29 mouse cellular contexts compared by ENCODE assay signal in genomic region chr17:80496607-80497170, GRCm38 (mm10). TPM values are rescaled to one million over a fixed set of nuclear protein-coding genes. Genes with fewer than 3 reads are reported as not detected.
DNase-seq lines count a peak whose midpoint lies in the region; ATAC-seq and TF ChIP-seq lines count a peak whose summit lies in the region.
"Had no signal": no experiment of that assay in that cellular context is flagged by ENCODE, and none has a peak within 500 bp of the region (broad histone marks: within the 10 kb centered on the region; RNA-seq: fewer than 3 reads in every experiment).

No protein-coding gene starts in this region.

- no peaks in the 10 kb centered on the region for H3K27me3 ChIP-seq in forebrain, embryonic 10.5 days (ENCODE audit: poor library complexity, severe bottlenecking)
- H3K27me3 ChIP-seq in forebrain, embryonic 11.5 days (ENCODE audit: control insufficient read depth, insufficient read depth, low read length), result no peaks in the 10 kb centered on the region
- H3K27me3 ChIP-seq in midbrain, embryonic 12.5 days, result no peaks in the 10 kb centered on the region
- H3K27me3 ChIP-seq in midbrain, embryonic 14.5 days (ENCODE audit: control insufficient read depth, insufficient read depth, low read length), result no peaks in the 10 kb centered on the region
- H3K27me3 ChIP-seq in MEL (ENCODE audit: control insufficient read depth in 1 of 2, insufficient read depth in 2 of 2, low read length in 2 of 2), result no peaks in the 10 kb centered on the region
- H3K27me3 ChIP-seq: embryonic facial prominence, embryonic 12.5 days; embryonic facial prominence, embryonic 15.5 days; forebrain, embryonic 13.5 days; heart, embryonic 12.5 days; heart, embryonic 15.5 days had no signal

- H3K9me3 ChIP-seq in forebrain, embryonic 10.5 days, result no peaks in the 10 kb centered on the region; the same call in 1 of the 2 replicates
- H3K9me3 ChIP-seq in forebrain, embryonic 11.5 days (ENCODE audit: control insufficient read depth, low read length), result no peaks in the 10 kb centered on the region
- no peaks in the 10 kb centered on the region for H3K9me3 ChIP-seq in midbrain, embryonic 12.5 days
- no peaks in the 10 kb centered on the region for H3K9me3 ChIP-seq in midbrain, embryonic 14.5 days (ENCODE audit: control insufficient read depth, low read length)
- H3K9me3 ChIP-seq in MEL (replicated peaks; ENCODE audit: insufficient read depth, low read length), result no peaks in the 10 kb centered on the region
- H3K9me3 ChIP-seq: embryonic facial prominence, embryonic 12.5 days; embryonic facial prominence, embryonic 15.5 days; forebrain, embryonic 13.5 days; G1E; heart, embryonic 12.5 days; heart, embryonic 15.5 days; hindbrain, embryonic 10.5 days had no signal

- no peak for ATAC-seq in forebrain, embryonic 11.5 days (replicated peaks; ENCODE audit: low FRiP score)
- peak; percentile 27; the same call in 1 of the 2 replicates for ATAC-seq in midbrain, embryonic 12.5 days (ENCODE audit: low FRiP score, low read depth)
- no peak for ATAC-seq in midbrain, embryonic 14.5 days (ENCODE audit: low FRiP score, low TSS enrichment)
- ATAC-seq: forebrain, embryonic 13.5 days; forebrain, embryonic 16.5 days; hindbrain, postnatal 0 days; inflammation-experienced regulatory T-cells, adult 6 months; intestine, embryonic 16.5 days had no signal

- no peak for TF ChIP-seq CTCF in MEL (IDR thresholded peaks at IDR 0.05 in 2 of 3, conservative IDR thresholded peaks at IDR 0.05 in 1 of 3; ENCODE audit: control insufficient read depth in 1 of 3, insufficient read depth in 1 of 3, low read depth in 2 of 3, low read length in 3 of 3, poor library complexity in 1 of 3, severe bottlenecking in 1 of 3)

- peak in 1 of 2 experiments; percentile 56; a peak in 2 of 4 replicates for TF ChIP-seq POLR2A in MEL (IDR thresholded peaks at IDR 0.05; ENCODE audit: control insufficient read depth in 1 of 2, insufficient read depth in 1 of 2, low read depth in 1 of 2, low read length in 2 of 2, poor library complexity in 1 of 2)

- no peaks in the 10 kb centered on the region for H3K36me3 ChIP-seq in forebrain, embryonic 10.5 days (replicated peaks)
- H3K36me3 ChIP-seq in forebrain, embryonic 11.5 days (ENCODE audit: control insufficient read depth, insufficient read depth, low read length), result no peaks in the 10 kb centered on the region
- H3K36me3 ChIP-seq in midbrain, embryonic 12.5 days, result no peaks in the 10 kb centered on the region
- H3K36me3 ChIP-seq in midbrain, embryonic 14.5 days (ENCODE audit: control insufficient read depth, insufficient read depth, low read length), result no peaks in the 10 kb centered on the region
- H3K36me3 ChIP-seq in MEL (ENCODE audit: control insufficient read depth in 1 of 2, insufficient read depth in 2 of 2, low read length in 2 of 2), result peaks cover 0 to 28% of the 10 kb centered on the region in 2 experiments; a peak in 2 of 4 replicates
- H3K36me3 ChIP-seq: embryonic facial prominence, embryonic 12.5 days; embryonic facial prominence, embryonic 15.5 days; G1E; heart, embryonic 12.5 days; heart, embryonic 15.5 days; hindbrain, embryonic 10.5 days had no signal

- H3K4me1 ChIP-seq in forebrain, embryonic 10.5 days, result peaks cover 11% of the 10 kb centered on the region; the same call in 1 of the 2 replicates
- H3K4me1 ChIP-seq in forebrain, embryonic 11.5 days (replicated peaks; ENCODE audit: control insufficient read depth, insufficient read depth, low read length), result no peaks in the 10 kb centered on the region
- H3K4me1 ChIP-seq in midbrain, embryonic 12.5 days, result no peaks in the 10 kb centered on the region
- H3K4me1 ChIP-seq in midbrain, embryonic 14.5 days (ENCODE audit: control insufficient read depth, insufficient read depth, low read length), result no peaks in the 10 kb centered on the region
- H3K4me1 ChIP-seq in MEL (ENCODE audit: control insufficient read depth in 1 of 2, insufficient read depth in 2 of 2, low read length in 2 of 2), result peaks cover 26 to 35% of the 10 kb centered on the region in 2 experiments
- H3K4me1 ChIP-seq: embryonic facial prominence, embryonic 12.5 days; embryonic facial prominence, embryonic 15.5 days; forebrain, embryonic 13.5 days; heart, embryonic 15.5 days had no signal

- no peak for TF ChIP-seq RAD21 in MEL (IDR thresholded peaks at IDR 0.05; ENCODE audit: low read depth, low read length)

- no peak for DNase-seq in forebrain, embryonic 10.5 days (ENCODE audit: extremely low spot score, low spot score)
- DNase-seq in forebrain, embryonic 11.5 days (ENCODE audit: low spot score), result no peak
- no peak for DNase-seq in midbrain, embryonic 14.5 days
- DNase-seq in MEL (ENCODE audit: low read depth, low spot score), result peak; percentile 86
- DNase-seq in kidney, postnatal 10 days, result no peak
- DNase-seq in spleen, adult 18-20 months, result no peak
- no peak for DNase-seq in spleen, adult 12 weeks (ENCODE audit: low spot score)
- DNase-seq: adrenal gland, postnatal 10 days; adrenal gland, postnatal 36 days; cerebellum, adult 2 months; cerebellum, adult 9-11 months; cerebellum, postnatal 25 days; gastrocnemius, postnatal 10 days; gastrocnemius, postnatal 36 days; heart, postnatal 10 days; heart, postnatal 36 days had no signal

- 88% methylated on average over 8 of the region's 8 CpGs for WGBS in forebrain, embryonic 10.5 days
- whole genome bisulfite sequencing in forebrain, embryonic 11.5 days, result 88% methylated on average over 8 of the region's 8 CpGs
- 86% methylated on average over 8 of the region's 8 CpGs for WGBS in midbrain, embryonic 12.5 days
- 88% methylated on average over 8 of the region's 8 CpGs for WGBS in midbrain, embryonic 14.5 days

- H3K79me2 ChIP-seq in MEL (ENCODE audit: control insufficient read depth, insufficient read depth, low read length, poor library complexity), result no peaks in the 10 kb centered on the region

- TF ChIP-seq EP300 in MEL (IDR thresholded peaks at IDR 0.05; ENCODE audit: low read depth in 1 of 2, low read length in 2 of 2), result peak; percentile 2 to 43; a peak in 2 of 4 replicates

- H3K9ac ChIP-seq in forebrain, embryonic 11.5 days (ENCODE audit: low read length), result no peak overlapping the region
- no peak overlapping the region for H3K9ac ChIP-seq in midbrain, embryonic 12.5 days (replicated peaks)
- no peak overlapping the region for H3K9ac ChIP-seq in midbrain, embryonic 14.5 days (replicated peaks; ENCODE audit: low read length)
- H3K9ac ChIP-seq in MEL (ENCODE audit: control insufficient read depth, low read depth, low read length, poor library complexity, severe bottlenecking), result peak overlapping the region; percentile 35
- H3K9ac ChIP-seq: embryonic facial prominence, embryonic 12.5 days; embryonic facial prominence, embryonic 15.5 days; forebrain, embryonic 13.5 days; heart, embryonic 12.5 days; heart, embryonic 15.5 days; hindbrain, embryonic 14.5 days had no signal

- no peak overlapping the region for H3K4me2 ChIP-seq in forebrain, embryonic 11.5 days (ENCODE audit: low read depth, low read length, severe bottlenecking)
- no peak overlapping the region for H3K4me2 ChIP-seq in midbrain, embryonic 12.5 days (replicated peaks)
- no peak overlapping the region for H3K4me2 ChIP-seq in midbrain, embryonic 14.5 days (ENCODE audit: low read length)
- H3K4me2 ChIP-seq: embryonic facial prominence, embryonic 12.5 days; embryonic facial prominence, embryonic 15.5 days; forebrain, embryonic 13.5 days; heart, embryonic 12.5 days; heart, embryonic 15.5 days; hindbrain, embryonic 14.5 days had no signal

- peak overlapping the region; percentile 65; the same call in 1 of the 2 replicates for H3K27ac ChIP-seq in forebrain, embryonic 10.5 days
- no peak overlapping the region for H3K27ac ChIP-seq in forebrain, embryonic 11.5 days (ENCODE audit: low read depth, low read length)
- H3K27ac ChIP-seq in midbrain, embryonic 12.5 days (replicated peaks), result no peak overlapping the region
- H3K27ac ChIP-seq in midbrain, embryonic 14.5 days (replicated peaks; ENCODE audit: low read depth, low read length), result no peak overlapping the region
- H3K27ac ChIP-seq in MEL (ENCODE audit: control insufficient read depth, low read depth, low read length), result peak overlapping the region; percentile 76
- H3K27ac ChIP-seq: embryonic facial prominence, embryonic 12.5 days; embryonic facial prominence, embryonic 15.5 days; forebrain, embryonic 13.5 days; heart, embryonic 15.5 days; hindbrain, embryonic 10.5 days; hindbrain, embryonic 14.5 days; hindbrain, postnatal 0 days had no signal

- no peak overlapping the region for H3K4me3 ChIP-seq in forebrain, embryonic 10.5 days
- no peak overlapping the region for H3K4me3 ChIP-seq in forebrain, embryonic 11.5 days (ENCODE audit: low read depth, low read length)
- H3K4me3 ChIP-seq in midbrain, embryonic 12.5 days, result no peak overlapping the region
- H3K4me3 ChIP-seq in midbrain, embryonic 14.5 days (replicated peaks; ENCODE audit: low read depth, low read length), result no peak overlapping the region
- H3K4me3 ChIP-seq in MEL (ENCODE audit: control insufficient read depth in 1 of 2, insufficient read depth in 1 of 2, low read depth in 2 of 2, low read length in 2 of 2), result peak overlapping the region; percentile 37 to 45
- H3K4me3 ChIP-seq: embryonic facial prominence, embryonic 12.5 days; embryonic facial prominence, embryonic 15.5 days; forebrain, embryonic 13.5 days; heart, embryonic 12.5 days; heart, embryonic 15.5 days; hindbrain, embryonic 10.5 days had no signal

TF ChIP-seq in MEL, 35 proteins besides CTCF, POLR2A, EP300 and RAD21:
- TF ChIP-seq TCF12 (IDR thresholded peaks at IDR 0.05; ENCODE audit: low read depth, low read length), result no peak
- TF ChIP-seq MAZ (IDR thresholded peaks at IDR 0.05; ENCODE audit: low read depth, low read length), result peak; percentile 68; the same call in 1 of the 2 replicates
- 0 out of 2 replicates have a peak, but pooled peaks have one; percentile 72 for TF ChIP-seq CHD1 (IDR thresholded peaks at IDR 0.05; ENCODE audit: low read depth, low read length)
- peak; percentile 30 for TF ChIP-seq NELFE (IDR thresholded peaks at IDR 0.05; ENCODE audit: low read depth, low read length)
- TF ChIP-seq GATA1 (IDR thresholded peaks at IDR 0.05; ENCODE audit: low read depth, low read length), result no peak; the same call in 1 of the 2 replicates
- TF ChIP-seq E2F4 (IDR thresholded peaks at IDR 0.05; ENCODE audit: borderline replicate concordance, low read depth, low read length), result no peak
- peak; percentile 41 for TF ChIP-seq SIN3A (IDR thresholded peaks at IDR 0.05; ENCODE audit: low read length)
- peak; percentile 46 for TF ChIP-seq TBP (IDR thresholded peaks at IDR 0.05; ENCODE audit: low read depth, low read length)
- TF ChIP-seq MXI1 (IDR thresholded peaks at IDR 0.05; ENCODE audit: low read depth, low read length), result peak; percentile 17

RNA-seq across cellular contexts. Expression of gene Sos1, which starts 16.4 kb away (rescaled TPM):
- 4.3 and 4.8 TPM in 2 replicates for polyA plus RNA-seq in forebrain, embryonic 10.5 days (2016; fragmentation: Nextera tagmentation; extraction: Ambion mirVana)
- 8.8 and 11.0 TPM in 2 replicates for polyA plus RNA-seq in forebrain, embryonic 11.5 days (2014; fragmentation: Nextera tagmentation; extraction: Ambion mirVana)
- polyA plus RNA-seq in midbrain, embryonic 12.5 days (2016; fragmentation: Nextera tagmentation; extraction: Ambion mirVana), result 7.3 and 8.0 TPM in 2 replicates
- polyA plus RNA-seq in midbrain, embryonic 14.5 days (2014; fragmentation: Nextera tagmentation; extraction: Ambion mirVana), result 14.1 and 14.8 TPM in 2 replicates
- 4.6 and 6.7 TPM in 2 replicates for total RNA-seq in MEL (2012; rRNA removed)
- polyA plus RNA-seq in MEL (2012; ENCODE audit: insufficient read depth in 1 of 2, insufficient read length in 2 of 2, low read depth in 1 of 2, low replicate concordance in 2 of 2, missing spikeins in 1 of 2), result 10 to 100 TPM; 12.1 to 20.3 TPM

Comparison
In these comparisons a context has a peak if more than half of its experiments do, and no peak if none do; other contexts are left out.
1. H3K27ac ChIP-seq: peak in forebrain, embryonic 10.5 days (single experiment) and MEL (single experiment); none in forebrain, embryonic 11.5 days (single experiment), midbrain, embryonic 12.5 days (single experiment) and midbrain, embryonic 14.5 days (single experiment).
2. H3K4me3 ChIP-seq: peak in MEL (2 of 2); none in forebrain, embryonic 10.5 days (single experiment), forebrain, embryonic 11.5 days (single experiment), midbrain, embryonic 12.5 days (single experiment) and midbrain, embryonic 14.5 days (single experiment).